Comparison of ENCODE assay signal across 8 mouse cellular contexts in the genomic region with DNA sequence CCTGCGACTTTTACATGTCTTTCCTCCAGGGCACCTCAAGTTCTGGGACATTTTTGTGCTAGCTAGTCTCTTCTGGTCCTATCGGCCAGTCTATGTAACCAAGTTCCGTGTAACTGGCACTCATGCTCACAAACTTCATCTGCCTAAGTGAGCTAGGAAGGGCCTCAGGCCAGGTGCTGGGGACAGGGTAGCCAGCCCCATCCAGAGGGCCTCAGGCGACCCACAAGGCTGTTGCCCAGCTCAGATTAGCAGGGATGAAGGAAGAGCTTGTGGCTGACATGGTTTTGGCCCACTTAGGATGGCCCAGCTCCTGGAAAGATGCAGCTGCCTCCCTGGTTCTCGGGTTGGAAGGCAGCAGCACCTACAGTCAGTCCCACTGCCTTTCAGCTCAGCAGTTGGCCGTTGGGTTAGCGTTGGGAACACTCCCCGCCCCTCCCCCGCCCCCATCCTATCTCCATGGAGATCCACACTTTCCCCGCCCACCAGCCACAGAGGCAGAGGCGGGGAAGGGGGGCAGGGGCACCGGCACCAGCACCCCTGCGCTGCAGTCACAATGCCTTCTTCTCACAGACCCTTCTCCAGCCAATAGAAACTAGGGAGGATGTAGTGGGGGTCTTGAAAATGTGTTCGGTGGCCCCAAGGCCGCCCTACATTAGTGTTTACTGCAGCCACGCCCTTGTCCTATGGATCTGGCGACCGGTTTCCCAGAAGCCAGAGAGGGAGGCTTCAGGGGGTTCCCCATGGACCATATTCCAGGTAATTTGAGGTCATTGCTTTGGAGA. TPM values are rescaled to one million over a fixed set of nuclear protein-coding genes. Genes with fewer than 3 reads are reported as not detected.
A peak's percentile ranks its signal among the peaks of the same experiment; 100 is the strongest.
DNase-seq lines count a peak whose midpoint lies in the region; ATAC-seq and TF ChIP-seq lines count a peak whose summit lies in the region.

No protein-coding gene starts in this region.

- H3K9me3 ChIP-seq in heart, embryonic 11.5 days (replicated peaks; ENCODE audit: control insufficient read depth, low read length) = no peaks in the 10 kb centered on the region
- no peaks in the 10 kb centered on the region for H3K9me3 ChIP-seq in forebrain, embryonic 13.5 days (replicated peaks)

- peak; percentile 55; the same call in 1 of the 2 replicates for ATAC-seq in heart, embryonic 11.5 days (replicated peaks; ENCODE audit: insufficient number of reproducible peaks, low FRiP score, low TSS enrichment)
- peak; percentile 87 for ATAC-seq in forebrain, embryonic 13.5 days

- no peak overlapping the region for H3K27ac ChIP-seq in heart, embryonic 11.5 days (ENCODE audit: low read depth, low read length)
- peak overlapping the region; percentile 77 for H3K27ac ChIP-seq in forebrain, embryonic 13.5 days
- H3K27ac ChIP-seq in small intestine, adult 2 months (ENCODE audit: insufficient read depth, low read depth, low read length) = no peak overlapping the region

- no peaks in the 10 kb centered on the region for H3K36me3 ChIP-seq in heart, embryonic 11.5 days (ENCODE audit: control insufficient read depth, insufficient read depth, low read length)
- peaks cover 6% of the 10 kb centered on the region; the same call in 1 of the 2 replicates for H3K36me3 ChIP-seq in forebrain, embryonic 13.5 days (ENCODE audit: poor library complexity, severe bottlenecking)
- no peaks in the 10 kb centered on the region for H3K36me3 ChIP-seq in small intestine, adult 2 months (ENCODE audit: control insufficient read depth, insufficient read depth, low read length)

- H3K4me2 ChIP-seq in heart, embryonic 11.5 days = peak overlapping the region; percentile 70
- H3K4me2 ChIP-seq in forebrain, embryonic 13.5 days = peak overlapping the region; percentile 65

- H3K4me1 ChIP-seq in heart, embryonic 11.5 days (ENCODE audit: control insufficient read depth, insufficient read depth, low read length) = peaks cover 19% of the 10 kb centered on the region
- H3K4me1 ChIP-seq in forebrain, embryonic 13.5 days = peaks cover 37% of the 10 kb centered on the region
- H3K4me1 ChIP-seq in small intestine, adult 2 months (ENCODE audit: control insufficient read depth, insufficient read depth, insufficient read length, low read length) = peaks cover 18% of the 10 kb centered on the region

- WGBS in heart, embryonic 11.5 days (ENCODE audit: insufficient replicate concordance) = 7% methylated on average over 18 of the region's 18 CpGs
- 4% methylated on average over 18 of the region's 18 CpGs for WGBS in forebrain, embryonic 13.5 days
- WGBS in small intestine, adult 2 months = 21% methylated on average over 18 of the region's 18 CpGs

- no peak for TF ChIP-seq POLR2A in small intestine, adult 2 months (IDR thresholded peaks at IDR 0.05; ENCODE audit: low read depth, low read length)

- no peak for DNase-seq in heart, adult 9 months (ENCODE audit: low spot score in 2 of 2)
- DNase-seq in Muller cell, postnatal 12 days (ENCODE audit: inconsistent ontology term) = peak; percentile 73
- peak; percentile 39 to 63 for DNase-seq in layer of hippocampus, postnatal 10 days (ENCODE audit: low spot score in 2 of 2)
- DNase-seq in lung, postnatal 4 days = peak; percentile 14 to 38
- DNase-seq in ovary, adult 18-20 months (ENCODE audit: low spot score) = no peak

- no peak for TF ChIP-seq CTCF in small intestine, adult 2 months (IDR thresholded peaks at IDR 0.05; ENCODE audit: extremely low read depth, insufficient read length, insufficient replicate concordance, low read depth, low read length)

- H3K4me3 ChIP-seq in heart, embryonic 11.5 days (ENCODE audit: low read depth, low read length) = peak overlapping the region; percentile 22
- peak overlapping the region; percentile 33 for H3K4me3 ChIP-seq in forebrain, embryonic 13.5 days
- H3K4me3 ChIP-seq in small intestine, adult 2 months (ENCODE audit: low read depth, low read length) = peak overlapping the region; percentile 51

- no peaks in the 10 kb centered on the region for H3K27me3 ChIP-seq in heart, embryonic 11.5 days (ENCODE audit: control insufficient read depth, insufficient read depth, low read length)
- H3K27me3 ChIP-seq in forebrain, embryonic 13.5 days = no peaks in the 10 kb centered on the region
- no peaks in the 10 kb centered on the region for H3K27me3 ChIP-seq in small intestine, adult 2 months (ENCODE audit: control insufficient read depth, insufficient read depth, low read length)

- peak overlapping the region; percentile 55 for H3K9ac ChIP-seq in heart, embryonic 11.5 days (ENCODE audit: low read depth, low read length)
- peak overlapping the region; percentile 45 for H3K9ac ChIP-seq in forebrain, embryonic 13.5 days

RNA-seq across cellular contexts. Expression of a gene that starts 12.5 kb away (rescaled TPM):
- polyA plus RNA-seq in heart, embryonic 11.5 days (2014; fragmentation: Nextera tagmentation; extraction: Ambion mirVana) = 20.4 and 22.7 TPM in 2 replicates
- polyA plus RNA-seq in forebrain, embryonic 13.5 days (2015; fragmentation: Nextera tagmentation; extraction: Ambion mirVana) = 29.4 and 34.9 TPM in 2 replicates
- total RNA-seq in layer of hippocampus, postnatal 10 days (2021) = 10 to 100 TPM; 89.7 to 93.5 TPM
- 5.9 and 10.9 TPM in 2 replicates for polyA plus RNA-seq in small intestine, adult 2 months (2012; rRNA removed)

RNA-seq across cellular contexts. Expression of a gene that starts 51.1 kb away (rescaled TPM):
- 227 and 245 TPM in 2 replicates for polyA plus RNA-seq in heart, embryonic 11.5 days (2014; fragmentation: Nextera tagmentation; extraction: Ambion mirVana)
- polyA plus RNA-seq in forebrain, embryonic 13.5 days (2015; fragmentation: Nextera tagmentation; extraction: Ambion mirVana) = 233 and 248 TPM in 2 replicates
- total RNA-seq in layer of hippocampus, postnatal 10 days (2021) = 100 to 1,000 TPM; 290 to 295 TPM
- polyA plus RNA-seq in small intestine, adult 2 months (2012; rRNA removed) = 43.8 and 78.5 TPM in 2 replicates

Comparison
In these comparisons a context has a peak if more than half of its experiments do, and no peak if none do; other contexts are left out.
1. DNase-seq: peak in Muller cell, postnatal 12 days (single experiment), layer of hippocampus, postnatal 10 days (2 of 2) and lung, postnatal 4 days (2 of 2); none in heart, adult 9 months (0 of 2) and ovary, adult 18-20 months (single experiment).
2. Peak in every context shown above with its lines, with median percentiles within 50 percentile points of each other: H3K4me3 ChIP-seq.